Mouse (Mus musculus): ENCODE data around the gene Syncrip. TPM values are rescaled to one million over a fixed set of nuclear protein-coding genes. Genes with fewer than 3 reads are reported as not detected.

The Syncrip gene
- polyA plus RNA-seq, 1 experiment from 2014 or later = 67.7 TPM

DNA sequence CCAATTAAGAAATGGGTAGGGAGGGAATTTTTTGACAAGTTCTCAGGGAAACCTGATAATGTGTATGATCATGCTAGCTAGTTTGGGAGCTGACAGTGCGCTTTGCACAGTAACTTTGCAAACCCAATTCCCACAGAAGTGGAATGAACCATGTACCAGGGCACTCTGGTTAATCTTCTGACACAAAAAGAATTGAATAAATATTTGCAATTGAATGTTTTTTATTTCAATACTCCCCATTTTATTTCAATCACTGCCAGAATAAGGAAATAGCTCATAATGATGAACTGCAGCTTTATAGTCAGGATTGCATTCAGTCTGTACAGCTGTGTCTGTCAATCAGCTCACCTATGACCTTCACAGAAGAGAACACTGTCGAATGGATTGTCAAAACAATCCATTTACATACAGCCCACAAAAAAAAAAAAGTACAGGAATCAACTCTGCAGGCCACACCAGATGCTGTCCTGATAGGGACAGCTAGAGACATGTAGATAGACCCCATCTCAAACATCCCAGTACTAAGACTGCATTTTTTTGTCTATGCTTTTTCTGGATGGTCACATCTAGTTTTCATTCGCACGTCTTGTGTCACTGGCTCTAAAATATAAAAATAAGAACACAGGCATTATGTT, 38.6 kb upstream of the Syncrip start:
- Histone ChIP-seq H3K36me3 (peaks cover 17% of the 10 kb centered on the region), H3K4me3 (peak overlapping the region; percentile 92), H3K4me1 (replicated peaks) (peaks cover 11% of the 10 kb centered on the region), H3K27ac (ENCODE audit: poor library complexity, severe bottlenecking) (no peak overlapping the region), H3K9ac (peak overlapping the region; percentile 97), H3K4me2 (peak overlapping the region; percentile 71), H3K9me3 (replicated peaks) (no peaks in the 10 kb centered on the region), H3K27me3 (replicated peaks) (no peaks in the 10 kb centered on the region)
- WGBS = 28% methylated on average over 4 of the region's 4 CpGs
- no peak for ATAC-seq (ENCODE audit: insufficient number of reproducible peaks, low FRiP score)

- no peak overlapping the region for H3K9ac ChIP-seq
- 30% methylated on average over 2 of the region's 2 CpGs for WGBS
- H3K4me2 ChIP-seq = peak overlapping the region; percentile 71
- H3K4me3 ChIP-seq = peak overlapping the region; percentile 92
- ATAC-seq (ENCODE audit: insufficient number of reproducible peaks, low FRiP score) = no peak
- H3K9me3 ChIP-seq (replicated peaks) = no peaks in the 10 kb centered on the region
- no peak overlapping the region for H3K27ac ChIP-seq (ENCODE audit: poor library complexity, severe bottlenecking)
- peaks cover 17% of the 10 kb centered on the region for H3K36me3 ChIP-seq
- no peaks in the 10 kb centered on the region for H3K27me3 ChIP-seq (replicated peaks)
- H3K4me1 ChIP-seq (replicated peaks) = peaks cover 11% of the 10 kb centered on the region
These were observed 37.9 kb upstream of the Syncrip start for GRCm38 (mm10) chr9:88520122-88520848.

- H3K27ac ChIP-seq (ENCODE audit: poor library complexity, severe bottlenecking) = no peak overlapping the region
- H3K36me3 ChIP-seq = peaks cover 17% of the 10 kb centered on the region
- no peak overlapping the region for H3K9ac ChIP-seq
- no peak overlapping the region for H3K4me3 ChIP-seq
- H3K9me3 ChIP-seq (replicated peaks) = no peaks in the 10 kb centered on the region
- H3K4me1 ChIP-seq (replicated peaks) = peaks cover 11% of the 10 kb centered on the region
- H3K27me3 ChIP-seq (replicated peaks) = no peaks in the 10 kb centered on the region
- no peak overlapping the region for H3K4me2 ChIP-seq
- no peak for ATAC-seq (ENCODE audit: insufficient number of reproducible peaks, low FRiP score)
These were observed 37.2 kb upstream of the Syncrip start for GRCm38 (mm10) chr9:88519390-88520121.

GRCm38 (mm10) chr9:88516361-88516995, 34.1 kb upstream of the Syncrip start:
- no peak overlapping the region for H3K4me3 ChIP-seq
- WGBS = 78% methylated on average over 3 of the region's 3 CpGs
- H3K9me3 ChIP-seq (replicated peaks) = no peaks in the 10 kb centered on the region
- H3K27me3 ChIP-seq (replicated peaks) = no peaks in the 10 kb centered on the region
- ATAC-seq (ENCODE audit: insufficient number of reproducible peaks, low FRiP score) = no peak
- H3K27ac ChIP-seq (ENCODE audit: poor library complexity, severe bottlenecking) = no peak overlapping the region
- peaks cover 11% of the 10 kb centered on the region for H3K4me1 ChIP-seq (replicated peaks)
- H3K9ac ChIP-seq = no peak overlapping the region
- no peak overlapping the region for H3K4me2 ChIP-seq
- peaks cover 17% of the 10 kb centered on the region for H3K36me3 ChIP-seq

GRCm38 (mm10) chr9:88515546-88515945, 33.2 kb upstream of the Syncrip start:
- Histone ChIP-seq H3K27ac (ENCODE audit: poor library complexity, severe bottlenecking) (no peak overlapping the region), H3K9ac (no peak overlapping the region), H3K4me1 (replicated peaks) (peaks cover 4% of the 10 kb centered on the region), H3K9me3 (replicated peaks) (no peaks in the 10 kb centered on the region), H3K4me2 (no peak overlapping the region), H3K4me3 (no peak overlapping the region), H3K36me3 (peaks cover 10% of the 10 kb centered on the region), H3K27me3 (replicated peaks) (no peaks in the 10 kb centered on the region)
- WGBS = 86% methylated on average over 1 of the region's 1 CpGs
- no peak for ATAC-seq (ENCODE audit: insufficient number of reproducible peaks, low FRiP score)

DNA sequence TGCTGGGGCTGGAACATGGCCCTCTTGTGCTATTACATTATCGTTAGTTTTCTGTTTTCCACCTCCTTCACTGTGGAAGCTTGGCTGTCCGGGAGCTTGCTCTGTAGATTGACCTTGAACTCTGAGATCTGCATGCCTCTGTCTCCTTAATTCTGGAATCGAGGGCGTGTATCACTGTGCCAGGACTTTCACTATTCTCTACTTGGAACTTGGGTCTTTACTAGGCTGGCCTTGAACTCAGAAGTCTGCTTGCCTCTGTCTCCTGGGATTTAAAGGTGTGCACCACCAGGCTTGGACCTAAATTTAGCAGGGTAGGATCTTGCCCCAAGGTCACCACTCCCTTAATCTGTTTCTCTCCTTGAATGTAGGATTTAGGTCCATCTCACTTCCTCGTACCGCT, 19.5 kb upstream of the Syncrip start:
- H3K27me3 ChIP-seq (replicated peaks) = no peaks in the 10 kb centered on the region
- H3K4me2 ChIP-seq = no peak overlapping the region
- H3K4me3 ChIP-seq = no peak overlapping the region
- H3K4me1 ChIP-seq (replicated peaks) = peaks cover 3% of the 10 kb centered on the region; the same call in 1 of the 2 replicates
- no peak overlapping the region for H3K27ac ChIP-seq (ENCODE audit: poor library complexity, severe bottlenecking)
- no peak for ATAC-seq (ENCODE audit: insufficient number of reproducible peaks, low FRiP score)
- H3K9me3 ChIP-seq (replicated peaks) = no peaks in the 10 kb centered on the region
- H3K9ac ChIP-seq = no peak overlapping the region
- WGBS = 82% methylated on average over 6 of the region's 6 CpGs
- H3K36me3 ChIP-seq = no peaks in the 10 kb centered on the region

DNA sequence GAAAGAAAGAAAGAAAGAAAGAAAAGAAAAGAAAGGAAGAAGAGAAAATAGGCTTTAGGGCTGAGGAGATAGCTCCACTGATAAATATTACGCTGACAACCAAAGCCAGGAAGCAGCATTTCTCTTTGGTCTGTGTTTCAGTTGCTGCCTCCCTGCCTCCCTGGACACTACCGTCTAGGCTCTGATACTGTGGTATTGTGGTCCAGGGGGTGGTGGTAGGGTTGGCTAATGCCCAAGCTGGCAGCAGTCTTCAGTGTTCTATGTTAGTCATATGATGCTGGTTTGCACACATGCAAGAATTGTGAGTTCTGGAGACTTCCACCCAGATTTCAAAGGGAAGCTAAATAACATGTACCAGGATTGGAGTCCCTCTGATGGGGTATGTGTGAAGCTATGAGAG, 17.7 kb upstream of the Syncrip start:
- Histone ChIP-seq H3K4me1 (replicated peaks) (peaks cover 3% of the 10 kb centered on the region; the same call in 1 of the 2 replicates), H3K27me3 (replicated peaks) (no peaks in the 10 kb centered on the region), H3K4me2 (no peak overlapping the region), H3K9ac (no peak overlapping the region), H3K4me3 (no peak overlapping the region), H3K27ac (ENCODE audit: poor library complexity, severe bottlenecking) (no peak overlapping the region), H3K9me3 (replicated peaks) (no peaks in the 10 kb centered on the region), H3K36me3 (no peaks in the 10 kb centered on the region)
- 59% methylated on average over 2 of the region's 2 CpGs for WGBS
- ATAC-seq (ENCODE audit: insufficient number of reproducible peaks, low FRiP score) = no peak

GRCm38 (mm10) chr9:88492522-88492921, 10.1 kb upstream of the Syncrip start:
- H3K27ac ChIP-seq (ENCODE audit: poor library complexity, severe bottlenecking) = no peak overlapping the region
- H3K4me1 ChIP-seq (replicated peaks) = peaks cover 4% of the 10 kb centered on the region
- H3K9me3 ChIP-seq (replicated peaks) = no peaks in the 10 kb centered on the region
- WGBS = 48% methylated on average over 1 of the region's 1 CpGs
- H3K36me3 ChIP-seq = no peaks in the 10 kb centered on the region
- no peaks in the 10 kb centered on the region for H3K27me3 ChIP-seq (replicated peaks)
- no peak for ATAC-seq (ENCODE audit: insufficient number of reproducible peaks, low FRiP score)
- H3K4me3 ChIP-seq = no peak overlapping the region
- no peak overlapping the region for H3K4me2 ChIP-seq
- H3K9ac ChIP-seq = no peak overlapping the region

DNA sequence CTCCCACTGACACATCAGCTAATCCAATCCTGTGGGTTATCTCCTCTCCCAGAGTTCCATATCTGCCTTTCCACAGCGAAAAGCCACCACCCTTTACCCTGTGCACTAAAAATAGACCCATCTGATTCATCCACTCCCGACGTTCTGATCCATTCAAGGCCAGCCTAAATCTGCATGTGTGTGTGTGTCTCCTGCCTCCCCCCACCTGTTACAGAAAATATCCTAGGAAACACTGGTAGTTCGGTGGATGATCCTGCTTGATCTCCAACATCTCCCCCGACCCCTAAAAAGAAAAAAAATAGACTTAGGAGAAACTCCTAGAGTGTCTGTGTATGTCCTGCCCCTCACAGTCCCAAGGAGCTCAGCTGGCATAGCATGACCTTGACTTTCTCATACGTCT, 2.2 kb upstream of the Syncrip start:
- Histone ChIP-seq H3K27ac (ENCODE audit: poor library complexity, severe bottlenecking) (peak overlapping the region; percentile 82), H3K4me3 (no peak overlapping the region), H3K4me2 (peak overlapping the region; percentile 14), H3K9me3 (replicated peaks) (no peaks in the 10 kb centered on the region), H3K9ac (no peak overlapping the region), H3K4me1 (replicated peaks) (peaks cover 15% of the 10 kb centered on the region), H3K36me3 (0 out of 2 replicates have a peak, but pooled peaks cover 4% of the 10 kb centered on the region), H3K27me3 (replicated peaks) (no peaks in the 10 kb centered on the region)
- no peak for ATAC-seq (ENCODE audit: insufficient number of reproducible peaks, low FRiP score)
- WGBS = 17% methylated on average over 6 of the region's 6 CpGs

DNA sequence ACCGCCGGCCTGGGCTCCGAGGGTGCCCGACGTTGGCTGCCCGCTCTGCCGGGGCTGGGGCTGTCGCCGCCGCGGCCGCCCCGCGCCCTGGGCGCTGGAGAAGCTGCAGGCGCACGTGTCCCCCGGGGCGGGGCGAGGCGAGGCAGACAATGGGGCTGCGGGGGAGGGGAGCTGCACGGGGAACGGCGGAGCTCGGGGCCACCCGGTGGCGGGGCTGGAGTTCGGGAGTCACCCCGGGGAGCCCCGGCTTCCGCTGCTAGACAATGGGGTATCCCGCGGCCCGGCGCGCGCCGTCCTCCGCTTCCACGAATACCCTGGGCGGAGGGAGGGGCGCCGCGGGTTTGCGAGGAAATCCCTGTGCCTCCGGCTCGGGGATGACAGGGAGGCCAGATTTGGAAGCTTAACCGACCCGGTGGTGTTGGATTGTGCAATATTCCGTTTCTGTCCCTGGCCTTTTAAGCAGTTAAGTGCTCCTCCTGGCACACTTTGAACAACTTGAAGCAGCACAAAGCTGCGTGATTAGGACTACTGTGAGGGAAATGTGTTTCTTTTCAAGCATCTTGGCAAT, 539 bp upstream of the Syncrip start:
- under 1% methylated on average over 38 of the region's 52 CpGs for WGBS
- Histone ChIP-seq H3K27me3 (replicated peaks) (no peaks in the 10 kb centered on the region), H3K4me2 (peak overlapping the region; percentile 63), H3K9ac (peak overlapping the region; percentile 74), H3K36me3 (0 out of 2 replicates have a peak, but pooled peaks cover 4% of the 10 kb centered on the region), H3K4me1 (replicated peaks) (peaks cover 15% of the 10 kb centered on the region), H3K9me3 (replicated peaks) (no peaks in the 10 kb centered on the region), H3K4me3 (peak overlapping the region; percentile 95), H3K27ac (ENCODE audit: poor library complexity, severe bottlenecking) (peak overlapping the region; percentile 98)
- no peak for ATAC-seq (ENCODE audit: insufficient number of reproducible peaks, low FRiP score)

DNA sequence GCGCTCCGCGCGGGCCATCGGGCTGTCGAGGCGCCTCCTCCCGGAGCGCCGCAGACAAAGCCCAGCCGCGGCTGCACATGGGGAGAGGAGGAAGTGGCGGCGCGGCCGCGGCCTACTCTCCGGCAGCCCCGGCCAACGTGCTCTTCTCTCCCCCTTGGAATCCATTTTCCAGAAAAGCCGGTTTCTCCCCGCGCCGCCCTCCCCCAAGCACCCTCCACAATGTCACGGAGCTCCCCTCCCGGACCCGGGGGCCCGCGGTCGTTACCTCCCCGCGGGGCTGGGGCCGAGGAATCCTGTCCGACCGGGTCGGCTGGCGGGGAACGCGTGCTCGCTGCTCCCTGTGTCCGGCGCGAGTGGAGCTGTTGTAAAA, 598 bp downstream of the Syncrip start:
- no peaks in the 10 kb centered on the region for H3K27me3 ChIP-seq (replicated peaks)
- ATAC-seq (ENCODE audit: insufficient number of reproducible peaks, low FRiP score) = no peak
- peaks cover 10% of the 10 kb centered on the region for H3K36me3 ChIP-seq
- H3K4me2 ChIP-seq = peak overlapping the region; percentile 94
- no peaks in the 10 kb centered on the region for H3K9me3 ChIP-seq (replicated peaks)
- peak overlapping the region; percentile 99 for H3K9ac ChIP-seq
- peaks cover 15% of the 10 kb centered on the region for H3K4me1 ChIP-seq (replicated peaks)
- peak overlapping the region; percentile 98 for H3K27ac ChIP-seq (ENCODE audit: poor library complexity, severe bottlenecking)
- H3K4me3 ChIP-seq = peak overlapping the region; percentile 95
- under 1% methylated on average over 36 of the region's 43 CpGs for WGBS

Data from heart, embryonic 12.5 days (tissue).